Mouse (Mus musculus) layer of hippocampus, adult 8-10 months (tissue): ENCODE data around the gene Cbx4. TPM values are rescaled to one million over a fixed set of nuclear protein-coding genes. Genes with fewer than 3 reads are reported as not detected.

Source experiments
- total RNA-seq, 4 experiments: library from RNA; stranded (reverse); gene quantifications; 2 replicates each; pipeline ENCODE4 v1.2.4; 2022

Gene Cbx4
- total RNA-seq, 4 experiments from 2014 or later = 40.7 to 47.2 (median 44.0) TPM

Other genes starting within 250 kb of the Cbx4 start
- 100 to 1,000 TPM; 229 to 281 (median 270) TPM for gene Rbfox3, start 174.6 kb downstream of the Cbx4 start, total RNA-seq
- not detected for gene Enpp7, start 98.0 kb downstream of the Cbx4 start, total RNA-seq
- gene Cbx2, start 63.3 kb downstream of the Cbx4 start, total RNA-seq = 1 to 10 TPM; 1.7 to 3.9 (median 2.4) TPM
- gene Cbx8, start 45.3 kb downstream of the Cbx4 start, total RNA-seq = 10 to 100 TPM in 2 of 4 experiments, 1 to 10 TPM in 2; 6.9 to 11.9 (median 9.6) TPM
- 10 to 100 TPM; 35.4 to 39.4 (median 36.7) TPM for gene Tbc1d16, start 142.3 kb upstream of the Cbx4 start, total RNA-seq
- 1 to 10 TPM; 1.6 to 3.1 (median 2.4) TPM for gene Ccdc40, start 142.4 kb upstream of the Cbx4 start, total RNA-seq
- 100 to 1,000 TPM; 336 to 359 (median 339) TPM for gene Gaa, start 181.7 kb upstream of the Cbx4 start, total RNA-seq
- gene Eif4a3, start 213.9 kb upstream of the Cbx4 start, total RNA-seq = 10 to 100 TPM; 89.1 to 93.4 (median 90.6) TPM
- gene Card14, start 221.5 kb upstream of the Cbx4 start, total RNA-seq = under 1 TPM; 0.36 to 0.71 (median 0.52) TPM